Mouse (Mus musculus): ENCODE data around the gene 2310022A10Rik. TPM values are rescaled to one million over a fixed set of nuclear protein-coding genes. Genes with fewer than 3 reads are reported as not detected.

The 2310022A10Rik gene
- polyA plus RNA-seq, 1 experiment from 2014 or later, result 35.1 TPM

DNA sequence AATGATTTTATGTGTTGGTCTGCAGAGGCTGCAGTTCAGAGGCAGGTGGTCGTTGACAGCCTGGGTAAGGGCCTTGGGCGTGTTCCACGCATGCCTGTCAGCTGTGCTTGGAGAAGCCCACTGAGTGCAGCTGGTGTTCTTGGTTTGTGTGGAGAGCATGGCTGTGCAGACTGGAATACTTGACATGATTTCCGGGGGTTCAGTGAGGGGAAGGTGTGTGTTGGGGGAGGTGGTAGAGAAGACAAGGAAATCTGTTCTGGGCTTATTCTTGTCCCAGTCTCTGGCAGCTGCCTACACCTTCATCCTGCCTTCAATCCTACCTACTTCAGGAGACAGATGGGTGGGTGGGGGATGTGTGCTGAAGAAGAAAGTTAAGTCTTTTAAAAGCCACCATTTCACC lies 48.6 kb downstream of the 2310022A10Rik start:
- peaks cover 60% of the 10 kb centered on the region for H3K4me1 ChIP-seq (replicated peaks; ENCODE audit: control insufficient read depth, insufficient read depth, low read length)
- H3K27ac ChIP-seq (ENCODE audit: low read depth, low read length), result no peak overlapping the region
- no peak overlapping the region for H3K4me3 ChIP-seq (ENCODE audit: low read depth, low read length)
- H3K4me2 ChIP-seq, result no peak overlapping the region
- 83% methylated on average over 4 of the region's 4 CpGs for WGBS
- DNase-seq (ENCODE audit: low spot score) (no peak), ATAC-seq (replicated peaks; ENCODE audit: low FRiP score) (no peak)
- no peaks in the 10 kb centered on the region for H3K36me3 ChIP-seq (ENCODE audit: control insufficient read depth, insufficient read depth, low read length)
- H3K9ac ChIP-seq (ENCODE audit: low read depth, low read length), result no peak overlapping the region
- no peaks in the 10 kb centered on the region for H3K27me3 ChIP-seq (replicated peaks; ENCODE audit: control insufficient read depth, insufficient read depth, low read length)
- no peaks in the 10 kb centered on the region for H3K9me3 ChIP-seq (ENCODE audit: control insufficient read depth, low read length)

- 82% methylated on average over 2 of the region's 2 CpGs for WGBS
- Histone ChIP-seq H3K27me3 (replicated peaks; ENCODE audit: control insufficient read depth, insufficient read depth, low read length) (no peaks in the 10 kb centered on the region), H3K4me1 (replicated peaks; ENCODE audit: control insufficient read depth, insufficient read depth, low read length) (peaks cover 58% of the 10 kb centered on the region), H3K9me3 (ENCODE audit: control insufficient read depth, low read length) (no peaks in the 10 kb centered on the region), H3K4me3 (ENCODE audit: low read depth, low read length) (no peak overlapping the region), H3K27ac (ENCODE audit: low read depth, low read length) (no peak overlapping the region), H3K9ac (ENCODE audit: low read depth, low read length) (no peak overlapping the region), H3K36me3 (ENCODE audit: control insufficient read depth, insufficient read depth, low read length) (no peaks in the 10 kb centered on the region), H3K4me2 (no peak overlapping the region)
- DNase-seq (ENCODE audit: low spot score) (no peak), ATAC-seq (replicated peaks; ENCODE audit: low FRiP score) (no peak)
Measured at GRCm38 (mm10) chr7:27602161-27602560, 49.1 kb downstream of the 2310022A10Rik start.

DNA sequence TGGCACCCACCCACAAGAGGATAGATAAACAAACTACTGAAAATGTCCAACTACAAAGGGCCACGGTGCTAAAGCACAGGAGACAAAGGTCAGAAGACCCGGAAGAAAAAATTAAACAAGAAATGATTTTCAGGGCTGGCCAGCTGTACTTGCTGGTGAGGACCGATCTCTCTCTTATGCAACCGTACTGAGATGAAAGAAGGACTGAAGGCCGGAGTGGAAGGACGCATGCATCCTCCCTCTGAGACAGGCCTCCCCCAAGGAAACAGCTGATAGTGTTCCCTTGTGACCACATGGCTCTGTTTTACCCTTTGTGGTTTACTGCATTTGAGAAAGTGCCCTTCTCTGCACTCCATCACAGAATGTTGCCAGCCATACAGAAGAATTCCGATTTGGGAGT lies 49.8 kb downstream of the 2310022A10Rik start:
- H3K4me2 ChIP-seq, result no peak overlapping the region
- H3K27ac ChIP-seq (ENCODE audit: low read depth, low read length), result no peak overlapping the region
- DNase-seq (ENCODE audit: low spot score) (no peak), ATAC-seq (replicated peaks; ENCODE audit: low FRiP score) (no peak)
- H3K9ac ChIP-seq (ENCODE audit: low read depth, low read length), result no peak overlapping the region
- no peaks in the 10 kb centered on the region for H3K9me3 ChIP-seq (ENCODE audit: control insufficient read depth, low read length)
- no peak overlapping the region for H3K4me3 ChIP-seq (ENCODE audit: low read depth, low read length)
- peaks cover 56% of the 10 kb centered on the region for H3K4me1 ChIP-seq (replicated peaks; ENCODE audit: control insufficient read depth, insufficient read depth, low read length)
- H3K36me3 ChIP-seq (ENCODE audit: control insufficient read depth, insufficient read depth, low read length), result 0 out of 2 replicates have a peak, but pooled peaks cover 3% of the 10 kb centered on the region
- WGBS, result 34% methylated on average over 7 of the region's 7 CpGs
- H3K27me3 ChIP-seq (replicated peaks; ENCODE audit: control insufficient read depth, insufficient read depth, low read length), result no peaks in the 10 kb centered on the region

- H3K9ac ChIP-seq (ENCODE audit: low read depth, low read length), result no peak overlapping the region
- no peak overlapping the region for H3K4me3 ChIP-seq (ENCODE audit: low read depth, low read length)
- peaks cover 11% of the 10 kb centered on the region; the same call in 1 of the 2 replicates for H3K36me3 ChIP-seq (ENCODE audit: control insufficient read depth, insufficient read depth, low read length)
- no peak overlapping the region for H3K27ac ChIP-seq (ENCODE audit: low read depth, low read length)
- DNase-seq (ENCODE audit: low spot score), result no peak
- ATAC-seq (replicated peaks; ENCODE audit: low FRiP score), result no peak
- peaks cover 51% of the 10 kb centered on the region for H3K4me1 ChIP-seq (replicated peaks; ENCODE audit: control insufficient read depth, insufficient read depth, low read length)
- H3K4me2 ChIP-seq, result no peak overlapping the region
- no peaks in the 10 kb centered on the region for H3K9me3 ChIP-seq (ENCODE audit: control insufficient read depth, low read length)
- 52% methylated on average over 5 of the region's 5 CpGs for WGBS
- no peaks in the 10 kb centered on the region for H3K27me3 ChIP-seq (replicated peaks; ENCODE audit: control insufficient read depth, insufficient read depth, low read length)
Measured at GRCm38 (mm10) chr7:27604661-27605348, 51.8 kb downstream of the 2310022A10Rik start.

DNA sequence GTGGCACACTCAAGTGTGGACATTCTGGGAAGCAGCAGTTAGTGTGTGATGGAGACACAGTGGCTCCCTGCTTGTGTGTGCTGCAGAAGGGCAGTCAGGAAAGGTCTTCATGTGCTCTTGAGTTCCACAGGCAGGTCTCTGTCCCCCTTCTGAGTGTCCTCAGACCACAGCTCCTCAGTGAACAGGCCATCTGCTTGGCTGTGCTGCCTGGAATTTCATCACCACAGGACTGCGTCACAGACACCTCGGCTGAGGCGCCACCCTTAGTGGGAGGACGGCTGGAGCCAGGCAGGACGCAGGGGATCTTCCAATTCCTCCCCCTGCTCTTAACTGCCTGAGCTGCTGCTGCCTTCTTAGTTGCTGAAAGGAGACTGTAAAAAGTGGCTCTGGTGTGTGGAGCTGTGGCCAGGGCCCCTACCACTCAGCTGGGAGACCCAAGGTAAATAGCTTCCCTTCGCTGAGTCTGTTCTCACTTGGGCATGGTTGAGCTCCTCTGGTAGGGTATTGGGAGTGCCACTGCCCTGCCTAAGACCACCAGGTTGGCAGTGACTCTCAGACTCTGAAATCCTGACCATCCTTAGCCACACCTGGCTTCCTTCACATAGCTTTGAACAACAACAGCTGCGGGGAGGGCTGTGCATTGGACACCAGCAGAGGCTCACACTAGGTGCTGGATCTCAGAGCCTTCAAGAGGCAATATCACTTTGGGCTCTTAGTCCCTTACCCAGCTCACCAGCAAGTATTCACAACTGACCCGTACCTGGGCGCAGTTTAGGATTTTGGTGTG lies 52.7 kb downstream of the 2310022A10Rik start:
- Histone ChIP-seq H3K36me3 (ENCODE audit: control insufficient read depth, insufficient read depth, low read length) (peaks cover 17% of the 10 kb centered on the region; the same call in 1 of the 2 replicates), H3K27ac (ENCODE audit: low read depth, low read length) (peak overlapping the region; percentile 16; the same call in 1 of the 2 replicates), H3K4me1 (replicated peaks; ENCODE audit: control insufficient read depth, insufficient read depth, low read length) (peaks cover 43% of the 10 kb centered on the region), H3K4me3 (ENCODE audit: low read depth, low read length) (no peak overlapping the region), H3K27me3 (replicated peaks; ENCODE audit: control insufficient read depth, insufficient read depth, low read length) (no peaks in the 10 kb centered on the region), H3K4me2 (no peak overlapping the region), H3K9ac (ENCODE audit: low read depth, low read length) (no peak overlapping the region), H3K9me3 (ENCODE audit: control insufficient read depth, low read length) (no peaks in the 10 kb centered on the region)
- DNase-seq (ENCODE audit: low spot score), result no peak
- ATAC-seq (replicated peaks; ENCODE audit: low FRiP score), result no peak
- WGBS, result 76% methylated on average over 9 of the region's 9 CpGs

DNA sequence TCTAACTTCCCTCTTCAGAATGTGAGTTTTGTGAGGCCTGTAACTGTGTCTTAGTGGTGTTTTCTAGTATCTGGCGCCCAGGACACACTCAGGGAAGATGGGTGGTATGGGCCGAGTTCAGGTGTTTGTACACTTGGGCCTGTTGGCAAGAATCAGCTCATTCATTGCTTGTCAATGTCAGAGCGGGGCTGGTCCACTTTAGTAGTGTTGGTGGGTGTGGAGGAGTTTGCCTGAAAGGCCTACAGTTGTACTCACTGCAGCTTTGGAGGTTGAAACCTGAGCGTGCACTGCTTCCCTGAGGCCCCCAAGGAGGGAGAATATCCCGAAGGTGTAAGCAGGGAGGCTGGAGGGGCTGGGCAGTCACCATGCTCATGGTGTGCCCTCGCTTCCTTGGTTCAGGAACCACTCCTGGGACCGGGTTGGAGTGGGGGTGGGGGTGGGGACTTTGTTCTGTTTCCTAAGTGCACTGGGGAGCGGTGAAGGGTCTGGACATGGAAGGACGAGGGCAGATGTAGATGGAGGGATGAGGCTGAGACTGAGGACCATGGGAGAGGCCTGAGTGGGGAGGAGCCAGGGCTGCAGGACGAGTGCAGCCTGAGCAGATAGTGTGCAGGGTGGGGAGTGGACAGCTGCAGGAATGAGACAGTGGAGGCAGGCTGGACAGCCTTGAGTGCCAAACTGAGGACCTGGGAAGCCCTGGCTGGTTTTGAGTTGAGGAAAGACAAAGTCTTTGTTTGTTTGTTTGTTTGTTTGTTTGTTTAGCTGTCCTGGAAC lies 53.6 kb downstream of the 2310022A10Rik start:
- Histone ChIP-seq H3K4me1 (replicated peaks; ENCODE audit: control insufficient read depth, insufficient read depth, low read length) (peaks cover 40% of the 10 kb centered on the region), H3K27ac (ENCODE audit: low read depth, low read length) (no peak overlapping the region), H3K4me2 (no peak overlapping the region), H3K4me3 (ENCODE audit: low read depth, low read length) (no peak overlapping the region), H3K9ac (ENCODE audit: low read depth, low read length) (no peak overlapping the region), H3K27me3 (replicated peaks; ENCODE audit: control insufficient read depth, insufficient read depth, low read length) (no peaks in the 10 kb centered on the region), H3K36me3 (ENCODE audit: control insufficient read depth, insufficient read depth, low read length) (peaks cover 19% of the 10 kb centered on the region; the same call in 1 of the 2 replicates), H3K9me3 (ENCODE audit: control insufficient read depth, low read length) (no peaks in the 10 kb centered on the region)
- no peak for DNase-seq (ENCODE audit: low spot score)
- 65% methylated on average over 10 of the region's 10 CpGs for WGBS
- ATAC-seq (replicated peaks; ENCODE audit: low FRiP score), result no peak

- Histone ChIP-seq H3K27ac (ENCODE audit: low read depth, low read length) (no peak overlapping the region), H3K36me3 (ENCODE audit: control insufficient read depth, insufficient read depth, low read length) (peaks cover 19% of the 10 kb centered on the region; the same call in 1 of the 2 replicates), H3K9ac (ENCODE audit: low read depth, low read length) (no peak overlapping the region), H3K27me3 (replicated peaks; ENCODE audit: control insufficient read depth, insufficient read depth, low read length) (no peaks in the 10 kb centered on the region), H3K4me2 (no peak overlapping the region), H3K4me3 (ENCODE audit: low read depth, low read length) (no peak overlapping the region), H3K9me3 (ENCODE audit: control insufficient read depth, low read length) (no peaks in the 10 kb centered on the region), H3K4me1 (replicated peaks; ENCODE audit: control insufficient read depth, insufficient read depth, low read length) (peaks cover 33% of the 10 kb centered on the region)
- ATAC-seq (replicated peaks; ENCODE audit: low FRiP score) (no peak), DNase-seq (ENCODE audit: low spot score) (no peak)
- whole genome bisulfite sequencing, result 79% methylated on average over 5 of the region's 5 CpGs
Measured at GRCm38 (mm10) chr7:27607580-27607979, 54.5 kb downstream of the 2310022A10Rik start.

GRCm38 (mm10) chr7:27608130-27608529 lies 55.1 kb downstream of the 2310022A10Rik start:
- ATAC-seq (replicated peaks; ENCODE audit: low FRiP score), result no peak
- 83% methylated on average over 3 of the region's 3 CpGs for WGBS
- DNase-seq (ENCODE audit: low spot score), result no peak
- Histone ChIP-seq H3K9me3 (ENCODE audit: control insufficient read depth, low read length) (no peaks in the 10 kb centered on the region), H3K27me3 (replicated peaks; ENCODE audit: control insufficient read depth, insufficient read depth, low read length) (no peaks in the 10 kb centered on the region), H3K4me1 (replicated peaks; ENCODE audit: control insufficient read depth, insufficient read depth, low read length) (peaks cover 28% of the 10 kb centered on the region), H3K36me3 (ENCODE audit: control insufficient read depth, insufficient read depth, low read length) (peaks cover 19% of the 10 kb centered on the region; the same call in 1 of the 2 replicates), H3K27ac (ENCODE audit: low read depth, low read length) (no peak overlapping the region), H3K4me2 (no peak overlapping the region), H3K4me3 (ENCODE audit: low read depth, low read length) (no peak overlapping the region), H3K9ac (ENCODE audit: low read depth, low read length) (no peak overlapping the region)
